Mouse (Mus musculus) heart, adult 2 months (tissue): ENCODE results near the gene Gm9918. TPM values are rescaled to one million over a fixed set of nuclear protein-coding genes. Genes with fewer than 3 reads are reported as not detected.

ENCODE experiments used
- DNase-seq, 2 experiments: peaks; one replicate each; pipeline ENCODE4 v3.0.0; 2021
- H3K27ac ChIP-seq: fragments of 200-600 bp; 2 replicates; pipeline ENCODE4 v1.8.1; 2022
- H3K27me3 ChIP-seq: fragments of 200-500 bp; 2 replicates; pipeline ENCODE4 v1.6.1; 2012; ENCODE audit warnings: mild to moderate bottlenecking, low read length, inconsistent platforms, mixed read lengths; ENCODE audit not compliant: control insufficient read depth, insufficient read depth
- H3K36me3 ChIP-seq: fragments of 200-500 bp; 2 replicates; pipeline ENCODE4 v1.6.1; 2012; ENCODE audit warnings: low read length, inconsistent platforms; ENCODE audit not compliant: control insufficient read depth, insufficient read depth
- H3K4me1 ChIP-seq: fragments of 200-500 bp; 2 replicates; pipeline ENCODE4 v1.6.1; 2011; ENCODE audit warnings: low read length; ENCODE audit not compliant: control insufficient read depth, insufficient read depth
- H3K4me3 ChIP-seq: fragments of 200-600 bp; 2 replicates; pipeline ENCODE4 v1.8.1; 2022
- H3K79me2 ChIP-seq: fragments of 200-500 bp; replicated peaks from 2 replicates; pipeline ENCODE4 v1.6.1; 2012; ENCODE audit warnings: mild to moderate bottlenecking, inconsistent platforms, low read length, moderate library complexity, mixed read lengths; ENCODE audit not compliant: control insufficient read depth, insufficient read depth
- H3K9ac ChIP-seq: fragments of 200-500 bp; 2 replicates; pipeline ENCODE4 v1.6.1; 2012; ENCODE audit warnings: low read depth, mild to moderate bottlenecking, control low read depth, inconsistent platforms, low read length, mixed read lengths
- CTCF ChIP-seq: fragments of 200-600 bp; IDR thresholded peaks from 2 replicates; pipeline ENCODE4 v1.8.1; 2022; ENCODE audit warnings: antibody characterized with exemption, mild to moderate bottlenecking, moderate library complexity
- EP300 ChIP-seq: fragments of 200-500 bp; IDR thresholded peaks from 2 replicates; pipeline ENCODE4 v1.6.1; 2011; ENCODE audit warnings: low read depth, low read length, control low read depth; ENCODE audit not compliant: insufficient read depth
- POLR2A ChIP-seq: fragments of 200-500 bp; IDR thresholded peaks from 2 replicates; pipeline ENCODE4 v1.6.1; 2011; ENCODE audit warnings: mild to moderate bottlenecking, low read depth, low read length, control low read depth; ENCODE audit not compliant: insufficient read depth
- WGBS: fragments of 180-500 bp; shearing (Covaris S2); methylation state at CpG from one replicate; pipeline ENCODE4 v1.1.7; 2018; 5-methylcytosine and 5-hydroxymethylcytosine counted together
- intact Hi-C: fragments of 180-260 bp; cut with DNase I; formaldehyde crosslinking; loops from one replicate; pipeline ENCODE4 v1.15.1; 2025
- polyA plus RNA-seq: library from polyadenylated mRNA; depleted of rRNA; stranded (reverse); fragments of >200 nt; gene quantifications from 2 replicates; pipeline ENCODE4 v1.2.3, GENCODE M21; 2012
- total RNA-seq, 2 experiments: library from RNA; stranded (reverse); gene quantifications; 2 replicates each; pipeline ENCODE4 v1.2.3; 2021

The Gm9918 gene
- total and polyA plus RNA-seq, 3 experiments = not detected

DNA sequence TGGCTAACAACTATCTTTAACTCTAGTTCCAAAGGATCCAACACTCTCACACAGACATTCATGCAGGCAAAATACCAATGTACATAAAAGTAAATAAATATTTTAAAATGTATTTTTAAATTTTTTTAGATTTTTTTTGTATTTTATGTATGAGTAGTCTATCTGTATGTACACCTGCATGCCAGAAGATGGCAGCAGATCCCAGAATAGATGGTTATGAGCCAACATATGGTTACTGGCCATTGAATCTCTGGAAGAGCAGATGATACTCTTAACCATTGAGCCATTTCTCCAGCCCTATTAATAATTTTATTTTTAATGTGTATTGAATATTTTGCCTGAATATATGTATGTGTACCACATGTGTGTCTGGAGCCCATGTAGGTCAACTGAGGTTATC is 17.0 kb downstream of the Gm9918 start:
- Histone ChIP-seq H3K4me3 (no peak overlapping the region), H3K27me3 (no peaks in the 10 kb centered on the region), H3K4me1 (peaks cover 1% of the 10 kb centered on the region; the same call in 1 of the 2 replicates), H3K27ac (no peak overlapping the region), H3K9ac (no peak overlapping the region), H3K36me3 (no peaks in the 10 kb centered on the region), H3K79me2 (no peaks in the 10 kb centered on the region)
- DNase-seq = no peak
- TF ChIP-seq POLR2A = no peak
- no peak for TF ChIP-seq EP300
- TF ChIP-seq CTCF = peak; percentile 90; the same call in 1 of the 2 replicates
- intact Hi-C loops = loop anchor here (1.0 to 10.0 kb wide), 2 partner anchors 29 to 157 kb away; partner anchors contain the start of gene Amhr2

DNA sequence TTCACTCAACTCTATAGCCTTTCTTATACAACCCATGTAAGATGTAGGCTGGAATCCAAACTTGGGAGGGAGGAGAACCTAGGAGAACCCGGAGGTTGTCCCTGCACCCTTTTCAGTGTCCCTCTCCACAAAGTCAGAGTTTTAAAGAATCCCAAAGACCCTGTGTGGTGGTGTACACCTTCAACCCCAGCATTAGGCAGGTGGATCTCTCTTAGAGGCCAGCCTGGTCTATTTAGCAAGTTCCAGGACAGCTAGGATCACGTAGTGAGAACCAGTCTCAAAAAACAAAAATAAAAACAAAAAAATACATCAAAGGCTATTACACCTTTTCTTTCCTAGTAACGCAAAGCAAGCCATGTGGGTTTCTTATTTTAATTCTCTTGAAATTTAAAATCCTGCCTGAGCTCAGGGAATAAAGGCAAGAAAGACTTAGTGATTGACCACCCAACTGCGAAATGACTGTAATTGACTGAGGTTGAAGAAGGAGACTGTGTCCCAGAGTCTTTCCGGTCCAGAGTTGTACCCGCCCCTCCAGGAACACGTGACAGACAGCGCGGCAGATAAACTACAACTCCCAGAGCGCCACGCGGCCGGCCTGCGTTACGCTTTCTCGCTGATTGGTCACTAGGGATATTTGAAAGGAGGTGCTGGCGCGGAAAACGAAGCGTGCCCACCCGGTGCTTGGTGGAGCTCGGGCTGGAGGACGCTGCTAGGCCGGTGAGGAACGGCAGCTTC is 25.4 kb downstream of the Gm9918 start, which contains the start of gene Espl1:
Espl1 (plus strand) TSS at position 634 of the 735 bp plus-strand sequence.
- H3K36me3 ChIP-seq = no peaks in the 10 kb centered on the region
- H3K27me3 ChIP-seq = no peaks in the 10 kb centered on the region
- no peaks in the 10 kb centered on the region for H3K79me2 ChIP-seq
- peak within 1 kb of the TSS; percentile 30; the same call in 1 of the 2 replicates for H3K9ac ChIP-seq
- H3K27ac ChIP-seq = peak within 1 kb of the TSS; percentile 56
- 4% methylated on average over 25 of the region's 25 CpGs for WGBS
- intact Hi-C loops = no loop called here
- H3K4me3 ChIP-seq = peak within 1 kb of the TSS; percentile 80
- peak; percentile 81 for TF ChIP-seq POLR2A
- TF ChIP-seq EP300 = peak; percentile 42; the same call in 1 of the 2 replicates
- TF ChIP-seq CTCF = no peak
- H3K4me1 ChIP-seq = peaks cover 2% of the 10 kb centered on the region; the same call in 1 of the 2 replicates
- DNase-seq = peak; percentile 94 to 95

DNA sequence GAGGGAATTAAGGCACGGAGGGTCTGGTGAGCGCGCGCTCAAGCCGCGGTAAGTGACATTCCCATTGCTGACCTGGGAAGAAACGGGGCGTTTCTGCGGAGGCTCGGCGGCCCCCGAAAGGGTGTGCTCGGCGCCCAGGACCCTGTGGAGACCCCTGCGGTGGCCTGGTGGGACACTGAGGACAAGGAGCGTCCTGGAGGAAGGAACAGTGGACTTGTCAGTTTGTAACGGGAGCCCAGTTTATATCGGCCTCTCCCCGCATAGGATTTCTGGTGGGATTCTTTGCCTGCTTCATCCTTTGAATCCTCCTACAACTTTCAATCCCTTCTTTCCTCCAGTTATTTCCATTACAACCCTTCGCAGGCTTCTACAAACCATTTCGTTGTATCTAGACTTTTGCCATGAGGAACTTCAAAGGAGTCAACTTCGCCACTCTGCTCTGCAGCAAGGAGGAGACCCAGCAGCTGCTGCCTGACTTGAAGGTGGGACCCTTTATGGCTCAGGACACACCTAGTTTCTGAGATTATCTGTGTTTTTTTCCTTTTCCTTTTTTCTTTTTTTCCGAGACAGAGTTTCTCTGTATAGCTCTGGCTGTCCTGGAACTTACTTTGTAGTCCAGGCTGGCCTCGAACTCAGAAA is 26.1 kb downstream of the Gm9918 start:
- Histone ChIP-seq H3K9ac (peak overlapping the region; percentile 30; the same call in 1 of the 2 replicates), H3K79me2 (no peaks in the 10 kb centered on the region), H3K4me1 (peaks cover 2% of the 10 kb centered on the region; the same call in 1 of the 2 replicates), H3K27ac (no peak overlapping the region), H3K27me3 (no peaks in the 10 kb centered on the region), H3K4me3 (peak overlapping the region; percentile 80), H3K36me3 (no peaks in the 10 kb centered on the region)
- DNase-seq = no peak
- TF ChIP-seq CTCF (no peak), POLR2A (no peak), EP300 (no peak)
- intact Hi-C loops = no loop called here
- WGBS = 6% methylated on average over 24 of the region's 24 CpGs

DNA sequence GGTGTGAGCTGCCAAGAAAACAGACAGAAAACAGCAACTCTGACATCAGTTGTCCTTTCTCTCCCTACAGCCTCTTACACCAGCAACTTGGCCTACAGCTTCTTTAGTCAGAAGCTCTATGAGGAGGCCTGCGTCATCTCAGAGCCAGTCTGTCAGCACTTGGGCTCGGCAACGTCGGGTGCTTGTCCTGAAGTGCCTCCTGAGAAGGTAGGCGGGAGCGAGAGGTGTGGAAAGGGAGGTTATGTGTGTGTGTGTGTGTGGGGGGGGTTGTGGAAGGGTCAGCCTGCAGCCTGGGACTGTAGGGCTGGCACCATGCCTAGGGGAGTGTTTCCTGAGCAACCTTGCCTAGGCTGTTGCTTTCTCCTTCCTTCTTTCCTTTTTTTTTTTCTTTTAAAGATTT is 32.2 kb downstream of the Gm9918 start:
- H3K27ac ChIP-seq = no peak overlapping the region
- TF ChIP-seq EP300 (0 out of 2 replicates have a peak, but pooled peaks have one; percentile 40), CTCF (no peak), POLR2A (no peak)
- no peaks in the 10 kb centered on the region for H3K27me3 ChIP-seq
- no peak overlapping the region for H3K9ac ChIP-seq
- H3K79me2 ChIP-seq = no peaks in the 10 kb centered on the region
- H3K36me3 ChIP-seq = no peaks in the 10 kb centered on the region
- WGBS = 30% methylated on average over 6 of the region's 6 CpGs
- peak in 1 of 2 experiments; percentile 36 for DNase-seq
- H3K4me1 ChIP-seq = no peaks in the 10 kb centered on the region
- intact Hi-C loops = no loop called here
- H3K4me3 ChIP-seq = no peak overlapping the region

DNA sequence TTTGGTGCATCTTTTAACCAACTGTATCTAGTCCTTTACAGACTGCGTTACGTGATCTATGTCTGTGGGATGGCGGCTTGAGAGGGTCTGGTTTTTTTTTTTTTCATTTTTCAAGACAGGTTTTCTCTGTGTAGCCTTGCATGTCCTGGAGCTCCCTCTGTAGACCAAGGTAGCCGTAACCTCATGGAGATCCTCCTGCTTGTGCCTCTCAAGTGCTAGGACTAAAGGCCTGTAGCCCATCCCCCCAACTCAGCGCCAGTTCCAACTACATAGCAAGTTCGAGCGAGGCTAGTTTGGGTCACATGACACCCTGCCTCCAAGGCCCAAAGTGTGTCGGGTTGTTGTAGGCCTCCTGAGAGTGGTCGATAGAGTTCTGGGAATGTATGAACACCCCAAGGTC is 38.4 kb downstream of the Gm9918 start:
- Histone ChIP-seq H3K4me1 (peaks cover 3% of the 10 kb centered on the region), H3K36me3 (no peaks in the 10 kb centered on the region), H3K9ac (no peak overlapping the region), H3K4me3 (no peak overlapping the region), H3K27me3 (no peaks in the 10 kb centered on the region), H3K79me2 (no peaks in the 10 kb centered on the region), H3K27ac (no peak overlapping the region)
- 87% methylated on average over 9 of the region's 9 CpGs for WGBS
- TF ChIP-seq EP300 (no peak), CTCF (no peak), POLR2A (no peak)
- intact Hi-C loops = no loop called here
- no peak for DNase-seq
